Mouse (Mus musculus) E14TG2a.4 (cell line): Measurements from ENCODE around the gene Prickle2.

Experiments
- CTCF ChIP-seq: conservative IDR thresholded peaks from 2 replicates; pipeline ENCODE4 v1.5.1; 2014; ENCODE audit warnings: low read length
- NANOG ChIP-seq: IDR thresholded peaks from 2 replicates; pipeline ENCODE4 v1.6.1; 2014; ENCODE audit warnings: borderline replicate concordance, low read length, mixed read lengths
- POU5F1 ChIP-seq: IDR thresholded peaks from 2 replicates; pipeline ENCODE4 v1.6.1; 2014; ENCODE audit warnings: low read length, borderline replicate concordance

DNA sequence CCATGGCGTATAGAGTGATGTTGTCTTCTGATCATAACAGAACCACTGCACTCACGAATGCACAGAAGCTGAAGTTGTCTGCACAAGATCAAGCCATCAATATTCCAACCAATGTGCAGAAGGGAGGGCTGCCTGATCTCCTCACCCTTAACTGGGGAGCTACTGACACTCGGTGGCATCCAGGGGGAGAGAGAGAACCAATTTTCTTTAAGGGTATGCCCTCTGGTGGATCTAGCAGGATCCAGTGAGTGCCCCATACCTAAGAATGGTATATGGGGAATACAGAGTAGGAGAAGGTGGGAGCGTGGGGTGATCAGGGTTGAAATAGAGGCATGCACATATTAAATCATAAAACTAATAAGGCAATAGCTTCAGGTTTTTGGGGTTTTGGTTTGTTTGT lies 2.2 kb upstream of the Prickle2 start:
- TF ChIP-seq CTCF (no peak), POU5F1 (no peak), NANOG (no peak)
